Comparison of ENCODE assay signal across 9 mouse cellular contexts in the genomic region with DNA sequence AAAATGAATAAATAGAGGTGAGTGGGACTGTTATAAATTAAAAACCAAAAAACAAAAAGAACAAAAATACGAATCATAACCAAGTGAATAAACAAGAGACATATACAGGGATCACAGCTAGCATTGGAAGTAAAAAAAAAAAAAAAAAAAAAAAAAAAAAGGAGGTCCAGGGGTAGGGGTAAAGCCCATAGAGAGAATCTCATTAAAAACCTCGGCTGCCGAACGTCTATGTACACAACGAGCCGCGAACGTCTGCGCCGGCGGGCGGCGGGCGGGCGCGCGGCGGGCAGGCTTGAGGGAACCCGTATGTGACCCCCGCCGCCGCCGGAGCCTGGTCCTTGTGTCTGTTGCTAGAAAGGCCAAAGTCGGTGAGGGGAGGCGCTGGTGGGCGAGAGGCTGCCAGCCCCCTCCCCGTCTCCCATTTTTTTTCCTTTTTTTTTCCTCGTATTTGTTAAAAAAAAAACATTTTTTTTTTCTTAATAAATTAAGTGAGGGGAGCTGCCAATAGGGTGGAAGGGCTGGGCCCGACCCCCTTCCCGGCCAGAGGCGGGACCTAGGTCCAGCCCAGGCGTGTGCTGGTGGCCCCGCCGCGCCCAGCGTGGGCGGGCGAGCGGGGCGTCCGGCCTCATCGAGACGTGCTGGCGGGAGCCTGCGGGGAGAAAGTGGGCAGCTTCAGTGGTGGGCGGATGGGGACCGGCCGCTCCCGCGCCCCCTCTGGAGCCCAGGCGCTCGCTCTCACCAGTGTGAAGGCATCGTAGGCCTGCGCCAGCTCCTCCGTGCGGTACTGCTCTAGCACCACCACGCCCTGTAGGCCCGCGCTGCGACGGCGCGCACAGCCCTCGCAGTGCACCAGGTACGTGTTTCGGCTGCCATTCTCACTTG. TPM values are rescaled to one million over a fixed set of nuclear protein-coding genes. Genes with fewer than 3 reads are reported as not detected.
DNase-seq lines count a peak whose midpoint lies in the region; ATAC-seq and TF ChIP-seq lines count a peak whose summit lies in the region.
"Had no signal": no experiment of that assay in that cellular context is flagged by ENCODE, and none has a peak within 500 bp of the region (broad histone marks: within the 10 kb centered on the region; RNA-seq: fewer than 3 reads in every experiment).

No protein-coding gene starts in this region.

- TF ChIP-seq CTCF in layer of hippocampus, adult 2 months (conservative IDR thresholded peaks at IDR 0.05): no peak

- peak; percentile 35 for DNase-seq in adrenal gland, postnatal 25 days
- no peak for DNase-seq in adrenal gland, postnatal 36 days
- DNase-seq in urinary bladder, postnatal 25 days (ENCODE audit: low spot score): peak; percentile 11
- no peak for DNase-seq in urinary bladder, postnatal 10 days (ENCODE audit: low spot score)
- no peak for DNase-seq in layer of hippocampus, adult 2 months (ENCODE audit: low spot score in 2 of 2)
- no peak for DNase-seq in spleen, postnatal 14 days (ENCODE audit: low spot score in 2 of 2)

- H3K27ac ChIP-seq in hindbrain, embryonic 13.5 days: no peak overlapping the region
- no peak overlapping the region for H3K27ac ChIP-seq in layer of hippocampus, adult 2 months
- H3K27ac ChIP-seq: liver, embryonic 15.5 days had no signal

- peaks cover 6% of the 10 kb centered on the region for H3K79me2 ChIP-seq in myocyte (ENCODE audit: control insufficient read depth, insufficient read depth)

- H3K27me3 ChIP-seq in hindbrain, embryonic 13.5 days: peaks cover 27% of the 10 kb centered on the region
- H3K27me3 ChIP-seq in myocyte (ENCODE audit: control insufficient read depth, insufficient read depth, insufficient read length): no peaks in the 10 kb centered on the region
- H3K27me3 ChIP-seq: liver, embryonic 15.5 days had no signal

- ATAC-seq in hindbrain, embryonic 13.5 days (ENCODE audit: low FRiP score): no peak

- TF ChIP-seq POLR2A in myocyte (IDR thresholded peaks at IDR 0.05; ENCODE audit: insufficient read length, low read depth): no peak

- H3K4me2 ChIP-seq in hindbrain, embryonic 13.5 days: no peak overlapping the region; the same call in 1 of the 2 replicates
- no peak overlapping the region for H3K4me2 ChIP-seq in myocyte (ENCODE audit: low read depth)

- H3K4me1 ChIP-seq in hindbrain, embryonic 13.5 days (replicated peaks): peaks cover 38% of the 10 kb centered on the region

- no peak overlapping the region for H3ac ChIP-seq in myocyte (ENCODE audit: control insufficient read depth, insufficient read length)

- H3K36me3 ChIP-seq in hindbrain, embryonic 13.5 days: peaks cover 67% of the 10 kb centered on the region
- H3K36me3 ChIP-seq in myocyte (ENCODE audit: control insufficient read depth, insufficient read depth): peaks cover 48% of the 10 kb centered on the region

- H3K9me3 ChIP-seq in hindbrain, embryonic 13.5 days: no peaks in the 10 kb centered on the region
- H3K9me3 ChIP-seq: liver, embryonic 15.5 days had no signal

- 0 out of 2 replicates have a peak overlapping the region, but pooled peaks have one; percentile 51 for H3K9ac ChIP-seq in hindbrain, embryonic 13.5 days
- H3K9ac ChIP-seq: liver, embryonic 15.5 days had no signal

- 16% methylated on average over 66 of the region's 66 CpGs for WGBS in hindbrain, embryonic 13.5 days

- peak overlapping the region; percentile 7; the same call in 1 of the 2 replicates for H3K4me3 ChIP-seq in hindbrain, embryonic 13.5 days
- H3K4me3 ChIP-seq in myocyte: no peak overlapping the region
- H3K4me3 ChIP-seq in layer of hippocampus, adult 2 months: no peak overlapping the region
- H3K4me3 ChIP-seq: liver, embryonic 15.5 days had no signal

TF ChIP-seq in myocyte, 11 proteins besides CTCF, POLR2A, EP300 and RAD21:
- TF ChIP-seq POLR2AphosphoS2 (IDR thresholded peaks at IDR 0.05; ENCODE audit: insufficient read length, low read depth) (peak; percentile 63), E2F4 (IDR thresholded peaks at IDR 0.05; ENCODE audit: insufficient read depth) (no peak)

RNA-seq across cellular contexts. Expression of gene Tmem88, which starts 1.4 kb away (rescaled TPM):
- 13.9 and 16.9 TPM in 2 replicates for total RNA-seq in adrenal gland, postnatal 25 days (2021)
- 10 to 100 TPM; 13.4 to 17.8 TPM for total RNA-seq in adrenal gland, postnatal 36 days (2021)
- polyA plus RNA-seq in hindbrain, embryonic 13.5 days (2015; fragmentation: Nextera tagmentation; extraction: Ambion mirVana): 7.1 and 8.7 TPM in 2 replicates
- polyA plus RNA-seq in myocyte (2012; fragmentation: generic; extraction: Trizol): 0.16 TPM
- 1 to 10 TPM; 2.6 to 5.0 TPM for total RNA-seq in layer of hippocampus, adult 2 months (2021)

RNA-seq across cellular contexts. Expression of gene Cyb5d1, which starts 4.0 kb away (rescaled TPM):
- total RNA-seq in adrenal gland, postnatal 25 days (2021): 43.5 and 51.0 TPM in 2 replicates
- total RNA-seq in adrenal gland, postnatal 36 days (2021): 10 to 100 TPM; 49.0 to 50.9 TPM
- polyA plus RNA-seq in hindbrain, embryonic 13.5 days (2015; fragmentation: Nextera tagmentation; extraction: Ambion mirVana): 34.9 and 35.5 TPM in 2 replicates
- polyA plus RNA-seq in myocyte (2012; fragmentation: generic; extraction: Trizol): 23.0 TPM
- 10 to 100 TPM; 43.6 to 45.0 TPM for total RNA-seq in layer of hippocampus, adult 2 months (2021)

RNA-seq across cellular contexts. Expression of gene Naa38, which starts 4.2 kb away (rescaled TPM):
- 127 and 149 TPM in 2 replicates for total RNA-seq in adrenal gland, postnatal 25 days (2021)
- total RNA-seq in adrenal gland, postnatal 36 days (2021): 100 to 1,000 TPM; 132 to 158 TPM
- polyA plus RNA-seq in hindbrain, embryonic 13.5 days (2015; fragmentation: Nextera tagmentation; extraction: Ambion mirVana): 103 and 105 TPM in 2 replicates
- 126 TPM for polyA plus RNA-seq in myocyte (2012; fragmentation: generic; extraction: Trizol)
- 100 to 1,000 TPM; 109 to 127 TPM for total RNA-seq in layer of hippocampus, adult 2 months (2021)

RNA-seq across cellular contexts. Expression of gene Kdm6b, which starts 14.0 kb away (rescaled TPM):
- total RNA-seq in adrenal gland, postnatal 25 days (2021): 45.1 and 46.2 TPM in 2 replicates
- total RNA-seq in adrenal gland, postnatal 36 days (2021): 10 to 100 TPM; 31.8 to 48.0 TPM
- polyA plus RNA-seq in hindbrain, embryonic 13.5 days (2015; fragmentation: Nextera tagmentation; extraction: Ambion mirVana): 50.6 and 51.3 TPM in 2 replicates
- polyA plus RNA-seq in myocyte (2012; fragmentation: generic; extraction: Trizol): 31.0 TPM
- total RNA-seq in layer of hippocampus, adult 2 months (2021): 10 to 100 TPM; 34.3 to 40.9 TPM

RNA-seq across cellular contexts. Expression of gene Chd3, which starts 30.2 kb away (rescaled TPM):
- 105 and 111 TPM in 2 replicates for total RNA-seq in adrenal gland, postnatal 25 days (2021)
- total RNA-seq in adrenal gland, postnatal 36 days (2021): 100 to 1,000 TPM in 1 of 2 experiments, 10 to 100 TPM in 1; 78.6 to 119 TPM
- polyA plus RNA-seq in hindbrain, embryonic 13.5 days (2015; fragmentation: Nextera tagmentation; extraction: Ambion mirVana): 92.4 and 93.5 TPM in 2 replicates
- polyA plus RNA-seq in myocyte (2012; fragmentation: generic; extraction: Trizol): 148 TPM
- total RNA-seq in layer of hippocampus, adult 2 months (2021): 100 to 1,000 TPM; 541 to 561 TPM

Comparison
In these comparisons a context has a peak if more than half of its experiments do, and no peak if none do; other contexts are left out.
1. DNase-seq: peak in adrenal gland, postnatal 25 days (single experiment) and urinary bladder, postnatal 25 days (single experiment); none in adrenal gland, postnatal 36 days (0 of 2), urinary bladder, postnatal 10 days (single experiment), layer of hippocampus, adult 2 months (0 of 2) and spleen, postnatal 14 days (0 of 2).